Mouse (Mus musculus) left cerebral cortex, adult 2 months (tissue): ENCODE results near the gene Dusp19. TPM values are rescaled to one million over a fixed set of nuclear protein-coding genes. Genes with fewer than 3 reads are reported as not detected.

Experiments used
- DNase-seq, 2 experiments: peaks; one replicate each; pipeline ENCODE4 v3.0.0; 2021 to 2022; ENCODE audit warnings: low spot score in 2 of 2, mixed read lengths in 1 of 2; ENCODE audit errors: extremely low spot score in 1 of 2
- H3K27ac ChIP-seq: fragments of 200-600 bp; 2 replicates; pipeline ENCODE4 v1.8.1; 2022
- H3K4me3 ChIP-seq: fragments of 200-600 bp; 2 replicates; pipeline ENCODE4 v1.8.1; 2022
- CTCF ChIP-seq: fragments of 200-600 bp; IDR thresholded peaks from 2 replicates; pipeline ENCODE4 v1.8.1; 2022; ENCODE audit warnings: antibody characterized with exemption, mild to moderate bottlenecking, moderate library complexity
- intact Hi-C: fragments of 180-260 bp; cut with DNase I; formaldehyde crosslinking; loops from one replicate; pipeline ENCODE4 v1.15.1; 2025
- microRNA-seq, 2 experiments: library from miRNA; unstranded; fragments of <30 nt; microRNA quantifications; one replicate each; pipeline ENCODE4 v1.2.0; 2021
- total RNA-seq, 2 experiments: library from RNA; stranded (reverse); gene quantifications; 2 replicates each; pipeline ENCODE4 v1.2.3; 2021

The Dusp19 gene
- total RNA-seq, 2 experiments from 2014 or later, result 22.3 to 25.9 TPM

DNA sequence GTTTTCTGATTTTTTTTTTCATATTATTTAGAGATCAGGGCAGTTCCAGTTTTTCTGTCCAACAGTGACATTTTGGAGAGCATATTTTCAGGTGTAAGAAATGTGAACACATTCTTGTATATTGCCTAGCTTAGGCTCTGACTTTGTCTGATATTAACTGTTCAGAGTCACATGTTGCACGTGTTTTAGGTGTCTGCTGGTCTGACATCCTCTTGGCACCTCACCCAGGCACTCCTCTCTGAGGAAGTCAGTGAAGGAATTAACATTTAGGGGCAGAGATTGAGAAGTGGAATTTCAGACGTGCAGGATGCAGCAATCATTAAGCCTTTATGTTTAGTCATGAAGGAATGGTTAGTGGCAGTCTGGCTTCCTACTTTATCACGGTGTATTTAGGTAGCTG, 23.0 kb downstream of the Dusp19 start:
- no peak for DNase-seq
- no peak overlapping the region for H3K27ac ChIP-seq
- H3K4me3 ChIP-seq, result no peak overlapping the region
- no peak for TF ChIP-seq CTCF
- intact Hi-C loops, result loop anchor here (2.0 kb wide), 1 partner anchor 59 kb away; the partner anchor contains the start of gene Nckap1

DNA sequence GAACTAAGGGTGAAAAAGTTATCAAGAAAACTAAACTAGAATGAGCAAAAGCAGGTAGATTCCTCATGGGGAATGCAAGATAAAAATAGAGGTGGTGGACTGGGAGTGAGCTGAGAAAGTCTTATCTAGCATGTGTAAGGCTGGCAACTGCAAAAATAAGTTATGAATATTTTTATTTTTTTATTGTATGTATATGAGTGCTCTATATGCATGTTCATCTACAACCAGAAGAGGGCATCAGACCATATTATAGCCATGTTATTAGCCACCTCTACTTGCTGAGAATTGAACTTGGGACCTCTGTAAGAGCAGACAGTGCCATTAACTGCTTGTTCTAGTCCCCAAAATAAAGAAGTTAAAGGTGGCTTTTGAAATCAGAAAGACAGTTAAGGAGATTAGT, 44.6 kb downstream of the Dusp19 start:
- no peak overlapping the region for H3K4me3 ChIP-seq
- H3K27ac ChIP-seq, result no peak overlapping the region
- peak; percentile 11 for TF ChIP-seq CTCF
- no peak for DNase-seq
- intact Hi-C loops, result no loop called here

DNA sequence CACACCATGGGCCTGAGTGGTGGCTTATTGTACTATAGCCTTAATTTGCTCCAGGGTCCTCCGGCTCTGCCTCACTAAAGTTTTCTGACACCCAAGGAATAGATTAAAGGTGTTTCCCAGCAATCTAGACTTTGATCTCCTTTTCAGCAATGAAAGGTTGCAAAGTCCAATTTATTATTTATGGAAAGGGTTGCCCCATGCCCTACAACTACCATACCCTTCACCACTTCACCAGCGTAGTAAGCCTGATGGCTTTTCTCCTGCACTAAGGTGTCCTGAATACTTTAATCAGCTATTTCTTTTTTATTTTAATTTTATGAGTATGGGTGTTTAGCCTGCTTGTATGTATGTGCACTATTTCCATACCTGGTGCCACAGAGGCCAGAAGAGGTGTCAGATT, 45.8 kb downstream of the Dusp19 start:
- intact Hi-C loops, result no loop called here
- Histone ChIP-seq H3K4me3 (no peak overlapping the region), H3K27ac (no peak overlapping the region)
- no peak for DNase-seq
- TF ChIP-seq CTCF, result no peak

DNA sequence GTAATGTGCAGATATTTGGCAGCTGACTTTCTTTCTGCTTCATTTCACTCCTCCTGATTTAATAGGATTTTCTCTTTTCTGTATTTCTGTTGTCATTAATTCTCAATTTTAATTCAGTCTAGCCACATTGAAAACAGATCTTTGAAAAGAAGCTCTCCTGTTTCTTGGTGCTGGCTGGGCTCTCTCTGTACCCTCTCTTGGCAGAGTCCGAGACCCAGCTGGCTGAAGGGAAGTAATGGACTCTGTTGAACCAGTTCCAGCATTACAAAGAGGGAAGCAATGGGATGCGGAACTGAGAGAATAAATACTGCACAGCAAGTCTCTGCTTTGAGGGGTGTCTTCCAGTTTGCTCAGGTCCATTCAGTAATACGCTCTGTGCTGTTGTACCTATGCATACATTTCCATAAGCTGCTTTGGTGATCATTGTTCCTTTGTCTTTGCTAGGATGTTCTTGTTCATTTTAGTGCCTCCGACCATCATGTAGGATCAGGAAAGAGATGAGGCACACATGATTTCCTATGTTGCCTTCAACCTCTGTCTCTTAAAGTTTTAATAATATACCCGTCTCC, 50.6 kb downstream of the Dusp19 start:
- DNase-seq, result no peak
- no peak for TF ChIP-seq CTCF
- Histone ChIP-seq H3K4me3 (no peak overlapping the region), H3K27ac (no peak overlapping the region)
- intact Hi-C loops, result no loop called here

DNA sequence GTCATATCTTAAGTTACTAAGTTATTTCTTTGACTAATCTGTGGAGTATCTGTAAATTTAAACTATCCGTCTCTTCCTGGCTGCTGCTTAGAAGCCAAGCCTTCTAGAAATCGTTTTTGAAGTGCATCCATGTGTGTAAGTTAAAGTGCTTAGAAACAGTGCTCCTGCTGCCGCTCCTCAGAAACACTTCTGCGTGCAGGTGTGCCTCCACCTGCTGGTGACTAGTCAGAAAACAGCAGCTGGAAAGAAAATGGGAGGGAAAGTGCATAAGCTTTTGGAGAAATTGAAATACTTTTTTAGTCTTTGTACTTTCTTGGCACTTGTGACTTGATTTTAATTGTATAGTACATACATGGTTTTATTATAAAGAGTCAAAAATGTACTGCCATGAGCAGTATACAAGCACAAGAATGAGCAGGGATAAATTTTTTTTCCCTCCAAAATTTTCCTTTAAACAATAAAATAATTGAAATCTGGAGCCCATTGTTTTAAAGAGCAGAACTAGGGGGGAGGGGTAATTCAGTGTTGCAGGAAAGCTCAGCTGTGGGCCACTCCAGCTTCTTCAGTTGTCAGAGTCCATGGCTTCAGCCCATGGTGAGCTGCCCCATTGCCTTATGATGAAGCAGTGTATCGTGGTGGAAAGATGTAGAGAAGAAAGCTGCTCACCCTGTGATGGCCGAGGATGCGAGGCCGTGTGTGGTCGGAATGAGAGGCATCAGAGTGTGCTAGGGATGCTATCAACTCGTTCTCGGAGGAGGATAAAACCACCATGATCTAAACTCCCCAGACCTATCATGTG, 53.2 kb downstream of the Dusp19 start:
- no peak overlapping the region for H3K4me3 ChIP-seq
- no peak for DNase-seq
- no peak overlapping the region for H3K27ac ChIP-seq
- TF ChIP-seq CTCF, result peak; percentile 47
- intact Hi-C loops, result no loop called here

DNA sequence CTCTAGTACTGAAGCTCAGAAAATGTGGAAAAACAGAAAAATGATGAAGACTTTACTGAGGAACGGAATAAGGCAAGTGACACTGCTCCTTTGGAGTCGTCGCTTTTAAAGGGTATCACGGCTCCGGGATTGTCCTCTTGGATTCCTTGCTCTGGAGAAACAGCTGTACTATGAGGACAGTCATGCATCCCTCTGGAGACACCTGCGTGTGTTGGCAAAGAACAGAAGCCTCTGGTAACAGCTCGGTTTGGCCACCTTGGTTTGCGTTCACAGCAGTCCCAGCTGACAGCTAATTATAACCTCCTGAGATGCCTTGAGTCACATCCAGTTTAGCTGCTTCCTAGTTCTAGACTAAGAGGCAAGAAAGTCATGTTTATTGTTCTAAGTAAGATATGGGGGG, 62.0 kb downstream of the Dusp19 start:
- TF ChIP-seq CTCF, result no peak

More for the DNA sequence above, 62.0 kb downstream of the Dusp19 start:
- H3K27ac ChIP-seq, result no peak overlapping the region
- intact Hi-C loops, result no loop called here
- no peak for DNase-seq
- H3K4me3 ChIP-seq, result no peak overlapping the region

Small RNA genes within 50 kb of the gene (microRNA-seq; reads per million reads assigned to microRNA genes)
- gene Mir684-1, result 0 reads per million in 2 experiments

Other genes starting within 250 kb of the Dusp19 start
- gene Frzb, start 169.4 kb upstream of the Dusp19 start, total RNA-seq, result 10 to 100 TPM; 28.3 to 29.8 TPM
- gene Nckap1, start 35.7 kb upstream of the Dusp19 start, total RNA-seq, result 100 to 1,000 TPM; 390 to 416 TPM
- 10 to 100 TPM; 15.2 to 15.7 TPM for gene Nup35, start 191 bp downstream of the Dusp19 start, total RNA-seq